Mouse (Mus musculus) kidney, adult 11 months (tissue): ENCODE measurements around the gene Kremen1.

ENCODE experiments used
- DNase-seq: peaks from one replicate; pipeline ENCODE4 v3.0.0; 2022

Kremen1 gene

GRCm38 (mm10) chr11:5214483-5215040 lies 46.8 kb downstream of the Kremen1 start:
- DNase-seq: no peak

- DNase-seq: no peak
Observed at GRCm38 (mm10) chr11:5203054-5203453, 58.3 kb downstream of the Kremen1 start.

- DNase-seq: no peak
Observed at GRCm38 (mm10) chr11:5201799-5202680, 59.3 kb downstream of the Kremen1 start.

- no peak for DNase-seq
Observed at GRCm38 (mm10) chr11:5199879-5200278, 61.5 kb downstream of the Kremen1 start.

GRCm38 (mm10) chr11:5197068-5197467 lies 64.3 kb downstream of the Kremen1 start:
- no peak for DNase-seq

- DNase-seq: no peak
Observed at GRCm38 (mm10) chr11:5196583-5196982, 64.8 kb downstream of the Kremen1 start.

- no peak for DNase-seq
Observed at GRCm38 (mm10) chr11:5193576-5193881, 67.8 kb downstream of the Kremen1 start.

- DNase-seq: no peak
Observed at GRCm38 (mm10) chr11:5192840-5193575, 68.3 kb downstream of the Kremen1 start.

- no peak for DNase-seq
Observed at GRCm38 (mm10) chr11:5192084-5192516, 69.3 kb downstream of the Kremen1 start.

GRCm38 (mm10) chr11:5189239-5189933 lies 72.0 kb downstream of the Kremen1 start:
- DNase-seq: no peak

GRCm38 (mm10) chr11:5188170-5188569 lies 73.2 kb downstream of the Kremen1 start:
- no peak for DNase-seq

- DNase-seq: no peak
Observed at GRCm38 (mm10) chr11:5184832-5185231, 76.5 kb downstream of the Kremen1 start.

- DNase-seq: no peak
Observed at GRCm38 (mm10) chr11:5184250-5184649, 77.1 kb downstream of the Kremen1 start.

GRCm38 (mm10) chr11:5182870-5183269 lies 78.5 kb downstream of the Kremen1 start:
- DNase-seq: no peak

- DNase-seq: peak; percentile 64
Observed at GRCm38 (mm10) chr11:5181850-5182404, 79.4 kb downstream of the Kremen1 start.

GRCm38 (mm10) chr11:5179391-5179790 lies 82.0 kb downstream of the Kremen1 start:
- no peak for DNase-seq

GRCm38 (mm10) chr11:5177171-5177570 lies 84.2 kb downstream of the Kremen1 start:
- DNase-seq: peak; percentile 33

- no peak for DNase-seq
Observed at GRCm38 (mm10) chr11:5176685-5177084, 84.7 kb downstream of the Kremen1 start.

- DNase-seq: no peak
Observed at GRCm38 (mm10) chr11:5175866-5176265, 85.5 kb downstream of the Kremen1 start.

GRCm38 (mm10) chr11:5175141-5175540 lies 86.2 kb downstream of the Kremen1 start:
- no peak for DNase-seq

- DNase-seq: no peak
Observed at GRCm38 (mm10) chr11:5172861-5173260, 88.5 kb downstream of the Kremen1 start.

- DNase-seq: no peak
Observed at GRCm38 (mm10) chr11:5167311-5167710, 94.0 kb downstream of the Kremen1 start.

- no peak for DNase-seq
Observed at GRCm38 (mm10) chr11:5165471-5165916, 95.9 kb downstream of the Kremen1 start.
